Mouse (Mus musculus): ENCODE data around the gene Irak1. TPM values are rescaled to one million over a fixed set of nuclear protein-coding genes. Genes with fewer than 3 reads are reported as not detected.

Gene Irak1
- 10 to 100 TPM; 82.2 to 96.8 TPM for total RNA-seq (2021)
- long read RNA-seq, experiment 1, transcript Irak1-206 (14 exons, 3,835 nt) = major isoform, 22 of 120 reads
- long read RNA-seq, experiment 1, partial matches to known transcripts = 51 of 120 reads
- long read RNA-seq, experiment 1, other reads (novel, unspliced or antisense) = 39 of 120 reads
- long read RNA-seq, experiment 2, transcript Irak1-206 (14 exons, 3,835 nt) = major isoform, 37 of 92 reads
- long read RNA-seq, experiment 2, transcript Irak1-204 (14 exons, 3,825 nt) = minor isoform, 9 of 92 reads
- long read RNA-seq, experiment 2, partial matches to known transcripts = 8 of 92 reads
- long read RNA-seq, experiment 2, other reads (novel, unspliced or antisense) = 37 of 92 reads

GRCm38 (mm10) chrX:74023188-74024049 is at the start of gene Irak1:
TSS of gene Irak1 (minus strand) at chrX:74023918.
- peak; percentile 90 for DNase-seq

- DNase-seq = no peak
These were observed 47.1 kb upstream of the Irak1 start for GRCm38 (mm10) chrX:74070794-74071193.

- DNase-seq = peak; percentile 55
These were observed 44.2 kb upstream of the Irak1 start for GRCm38 (mm10) chrX:74067891-74068290.

- peak; percentile 45 for DNase-seq
These were observed 21.4 kb upstream of the Irak1 start for GRCm38 (mm10) chrX:74045107-74045506.

- peak; percentile 18 for DNase-seq
These were observed 14.1 kb upstream of the Irak1 start for GRCm38 (mm10) chrX:74037702-74038375.

GRCm38 (mm10) chrX:74030000-74030399 is 6.3 kb upstream of the Irak1 start:
- no peak for DNase-seq

- DNase-seq = no peak
These were observed 927 bp downstream of the Irak1 start for GRCm38 (mm10) chrX:74022795-74023187.

- DNase-seq = no peak
These were observed 9.1 kb downstream of the Irak1 start for GRCm38 (mm10) chrX:74014597-74014996.

- DNase-seq = no peak
These were observed 15.7 kb downstream of the Irak1 start for GRCm38 (mm10) chrX:74008063-74008462.

GRCm38 (mm10) chrX:74006401-74006800 is 17.3 kb downstream of the Irak1 start:
- DNase-seq = no peak

- DNase-seq = no peak
These were observed 20.1 kb downstream of the Irak1 start for GRCm38 (mm10) chrX:74003644-74004043.

GRCm38 (mm10) chrX:74001024-74001423 is 22.7 kb downstream of the Irak1 start:
- DNase-seq = no peak

- DNase-seq = peak; percentile 47
These were observed 24.5 kb downstream of the Irak1 start for GRCm38 (mm10) chrX:73998911-73999869.

GRCm38 (mm10) chrX:73977783-73978182 is 45.9 kb downstream of the Irak1 start:
- no peak for DNase-seq

- no peak for DNase-seq
These were observed 47.4 kb downstream of the Irak1 start for GRCm38 (mm10) chrX:73976283-73976682.

GRCm38 (mm10) chrX:73972774-73973173 is 50.9 kb downstream of the Irak1 start:
- DNase-seq = no peak

GRCm38 (mm10) chrX:73970781-73971180 is 52.9 kb downstream of the Irak1 start:
- no peak for DNase-seq

GRCm38 (mm10) chrX:73969729-73970128 is 54.0 kb downstream of the Irak1 start:
- no peak for DNase-seq

- DNase-seq = no peak
These were observed 54.6 kb downstream of the Irak1 start for GRCm38 (mm10) chrX:73969167-73969566.

- DNase-seq = peak; percentile 87
These were observed 56.3 kb downstream of the Irak1 start for GRCm38 (mm10) chrX:73967177-73968075.

Measured in adrenal gland, postnatal 10 days (tissue).